Mouse (Mus musculus): ENCODE measurements around the gene Spz1. TPM values are rescaled to one million over a fixed set of nuclear protein-coding genes. Genes with fewer than 3 reads are reported as not detected.
A peak's percentile ranks its signal among the peaks of the same experiment; 100 is the strongest.

Spz1 gene
- not detected in 2 replicates for polyA plus RNA-seq (2014; fragmentation: Nextera tagmentation; extraction: Ambion mirVana)

DNA sequence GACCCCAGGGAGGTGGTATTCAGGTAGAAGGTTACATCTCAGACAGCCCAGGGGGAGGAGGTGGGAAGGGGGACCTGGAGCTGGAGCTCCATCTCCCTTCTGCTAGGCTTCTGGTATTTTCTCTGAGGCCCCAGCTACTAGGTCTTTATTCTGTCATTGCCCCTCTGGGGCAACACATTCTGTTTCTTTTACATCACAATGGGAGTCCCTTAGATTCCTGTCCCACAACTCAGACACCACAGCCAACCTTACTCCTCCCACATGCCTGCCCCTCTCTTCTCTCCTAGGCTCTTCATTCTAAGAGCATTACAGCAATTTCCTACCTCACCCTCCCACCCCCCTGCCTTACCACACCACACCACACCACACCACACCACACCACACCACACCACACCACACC is at the start of gene Spz1:
Spz1 (minus strand) TSS at position 101 of the 400 bp plus-strand sequence.
- 0 out of 2 replicates have a peak, but pooled peaks cover 3% of the 10 kb centered on the region for H3K4me1 ChIP-seq (ENCODE audit: control insufficient read depth, insufficient read depth, low read length)
- H3K9ac ChIP-seq (ENCODE audit: low read length) = no peak within 1 kb of the TSS
- ATAC-seq (no peak), DNase-seq (ENCODE audit: low spot score) (no peak)
- no peaks in the 10 kb centered on the region for H3K36me3 ChIP-seq (ENCODE audit: control insufficient read depth, insufficient read depth, low read length)
- H3K9me3 ChIP-seq (replicated peaks; ENCODE audit: control insufficient read depth, low read length) = no peaks in the 10 kb centered on the region
- no peaks in the 10 kb centered on the region for H3K27me3 ChIP-seq (replicated peaks; ENCODE audit: control insufficient read depth, insufficient read depth, low read length)
- H3K4me3 ChIP-seq (ENCODE audit: low read depth, low read length) = no peak within 1 kb of the TSS
- no peak within 1 kb of the TSS for H3K4me2 ChIP-seq (ENCODE audit: low read length)
- H3K27ac ChIP-seq (ENCODE audit: low read depth, low read length) = no peak within 1 kb of the TSS

DNA sequence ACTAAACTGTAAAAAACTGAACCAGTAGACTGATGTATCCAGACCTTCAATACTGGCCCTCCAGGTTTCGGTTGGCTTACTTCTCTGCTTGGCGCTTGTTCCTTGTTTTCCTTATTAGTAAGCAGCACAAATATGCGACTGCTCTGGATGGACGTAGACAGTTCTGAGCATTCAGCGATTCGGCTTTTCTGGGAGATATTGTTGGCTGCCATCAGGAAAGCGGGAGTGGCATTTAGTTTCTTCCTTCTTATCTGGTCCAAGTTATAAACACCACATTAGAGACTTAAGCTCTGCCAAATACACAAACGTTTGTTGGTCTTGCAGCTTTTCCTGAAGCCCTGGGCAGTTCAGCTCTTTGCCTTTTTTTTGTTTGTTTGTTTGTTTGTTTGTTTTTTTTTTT is 40.5 kb upstream of the Spz1 start:
- no peaks in the 10 kb centered on the region for H3K9me3 ChIP-seq (replicated peaks; ENCODE audit: control insufficient read depth, low read length)
- H3K9ac ChIP-seq (ENCODE audit: low read length) = no peak overlapping the region
- DNase-seq (ENCODE audit: low spot score) (no peak), ATAC-seq (no peak)
- H3K36me3 ChIP-seq (ENCODE audit: control insufficient read depth, insufficient read depth, low read length) = no peaks in the 10 kb centered on the region
- WGBS = 96% methylated on average over 8 of the region's 8 CpGs
- no peak overlapping the region for H3K27ac ChIP-seq (ENCODE audit: low read depth, low read length)
- H3K4me1 ChIP-seq (ENCODE audit: control insufficient read depth, insufficient read depth, low read length) = no peaks in the 10 kb centered on the region
- no peak overlapping the region for H3K4me2 ChIP-seq (ENCODE audit: low read length)
- no peak overlapping the region for H3K4me3 ChIP-seq (ENCODE audit: low read depth, low read length)
- no peaks in the 10 kb centered on the region for H3K27me3 ChIP-seq (replicated peaks; ENCODE audit: control insufficient read depth, insufficient read depth, low read length)

DNA sequence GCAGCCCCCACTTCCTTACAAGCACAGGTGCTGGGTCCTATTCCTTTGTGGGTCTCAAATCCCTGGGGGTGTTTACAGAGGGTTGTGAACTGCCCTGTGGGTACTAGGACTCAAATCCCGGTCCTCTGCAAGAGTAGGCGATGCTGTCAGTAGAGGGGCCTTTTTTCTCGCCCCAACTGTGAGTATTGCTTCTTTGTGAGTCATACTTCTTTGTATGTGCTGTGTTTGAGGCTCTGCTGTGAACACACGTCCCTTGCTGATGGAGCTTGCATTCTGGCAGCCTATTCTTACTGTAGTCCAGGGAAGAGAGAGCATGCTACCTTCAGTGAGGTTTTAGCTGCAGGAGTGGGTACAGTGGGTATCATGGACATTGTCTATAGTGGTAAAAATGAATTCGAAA is 39.2 kb upstream of the Spz1 start:
- WGBS = 82% methylated on average over 5 of the region's 5 CpGs
- DNase-seq (ENCODE audit: low spot score) = no peak

DNA sequence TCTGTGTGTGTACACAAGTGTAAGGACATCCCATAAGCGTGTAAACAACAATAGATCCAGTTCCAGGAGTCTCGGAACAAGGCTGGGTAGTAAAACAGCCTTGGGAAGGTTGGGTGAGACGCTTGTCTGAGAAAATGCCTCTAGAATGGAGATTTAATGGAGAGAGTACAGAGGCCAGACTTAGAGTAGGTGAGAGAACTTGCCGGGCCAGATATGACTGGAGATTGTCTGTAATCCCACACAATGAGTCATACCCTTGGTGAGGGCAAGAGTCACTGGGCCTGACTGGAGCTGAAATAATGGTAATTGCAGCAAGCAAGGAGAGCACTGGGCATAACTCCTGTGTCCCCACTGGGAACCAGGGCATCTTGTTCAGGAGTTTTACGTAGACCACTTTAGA is 37.1 kb upstream of the Spz1 start:
- Histone ChIP-seq H3K4me1 (ENCODE audit: control insufficient read depth, insufficient read depth, low read length) (peaks cover 4% of the 10 kb centered on the region; the same call in 1 of the 2 replicates), H3K4me2 (ENCODE audit: low read length) (0 out of 2 replicates have a peak overlapping the region, but pooled peaks have one; percentile 5), H3K36me3 (ENCODE audit: control insufficient read depth, insufficient read depth, low read length) (no peaks in the 10 kb centered on the region), H3K27ac (ENCODE audit: low read depth, low read length) (no peak overlapping the region), H3K9ac (ENCODE audit: low read length) (no peak overlapping the region), H3K4me3 (ENCODE audit: low read depth, low read length) (no peak overlapping the region), H3K27me3 (replicated peaks; ENCODE audit: control insufficient read depth, insufficient read depth, low read length) (no peaks in the 10 kb centered on the region), H3K9me3 (replicated peaks; ENCODE audit: control insufficient read depth, low read length) (no peaks in the 10 kb centered on the region)
- no peak for ATAC-seq
- 93% methylated on average over 5 of the region's 5 CpGs for WGBS
- DNase-seq (ENCODE audit: low spot score) = no peak

More for the DNA sequence above, 39.2 kb upstream of the Spz1 start:
- no peak overlapping the region for H3K4me2 ChIP-seq (ENCODE audit: low read length)
- H3K9ac ChIP-seq (ENCODE audit: low read length) = no peak overlapping the region
- ATAC-seq = no peak
- no peaks in the 10 kb centered on the region for H3K27me3 ChIP-seq (replicated peaks; ENCODE audit: control insufficient read depth, insufficient read depth, low read length)
- no peaks in the 10 kb centered on the region for H3K9me3 ChIP-seq (replicated peaks; ENCODE audit: control insufficient read depth, low read length)
- no peaks in the 10 kb centered on the region for H3K36me3 ChIP-seq (ENCODE audit: control insufficient read depth, insufficient read depth, low read length)
- H3K4me3 ChIP-seq (ENCODE audit: low read depth, low read length) = no peak overlapping the region
- H3K27ac ChIP-seq (ENCODE audit: low read depth, low read length) = no peak overlapping the region
- H3K4me1 ChIP-seq (ENCODE audit: control insufficient read depth, insufficient read depth, low read length) = peaks cover 2% of the 10 kb centered on the region; the same call in 1 of the 2 replicates

DNA sequence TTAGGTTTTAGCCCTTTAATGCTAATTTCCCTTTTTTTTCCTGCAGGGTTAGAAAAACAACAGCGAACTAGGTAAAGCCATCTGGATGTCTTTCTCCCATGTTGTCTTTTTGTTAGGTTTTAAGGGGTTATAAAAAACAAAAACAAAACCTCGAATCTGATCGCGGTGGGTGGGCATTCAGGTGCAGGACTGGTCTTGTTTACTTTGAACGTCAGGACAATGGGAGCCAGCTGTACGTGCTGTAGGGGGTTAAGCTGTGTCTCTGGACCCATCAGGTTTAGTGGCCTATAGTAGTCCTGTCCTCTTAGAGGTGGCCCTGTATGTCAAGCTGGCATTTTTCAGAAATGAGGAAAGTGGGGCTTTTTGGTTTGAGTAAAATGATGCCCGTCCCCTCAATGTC is 35.9 kb upstream of the Spz1 start:
- ATAC-seq (no peak), DNase-seq (ENCODE audit: low spot score) (no peak)
- WGBS = 5% methylated on average over 7 of the region's 7 CpGs
- peak overlapping the region; percentile 80 for H3K4me3 ChIP-seq (ENCODE audit: low read depth, low read length)
- peaks cover 4% of the 10 kb centered on the region; the same call in 1 of the 2 replicates for H3K4me1 ChIP-seq (ENCODE audit: control insufficient read depth, insufficient read depth, low read length)
- no peak overlapping the region for H3K27ac ChIP-seq (ENCODE audit: low read depth, low read length)
- no peaks in the 10 kb centered on the region for H3K9me3 ChIP-seq (replicated peaks; ENCODE audit: control insufficient read depth, low read length)
- no peaks in the 10 kb centered on the region for H3K36me3 ChIP-seq (ENCODE audit: control insufficient read depth, insufficient read depth, low read length)
- peak overlapping the region; percentile 80 for H3K4me2 ChIP-seq (ENCODE audit: low read length)
- H3K27me3 ChIP-seq (replicated peaks; ENCODE audit: control insufficient read depth, insufficient read depth, low read length) = no peaks in the 10 kb centered on the region
- peak overlapping the region; percentile 82 for H3K9ac ChIP-seq (ENCODE audit: low read length)

DNA sequence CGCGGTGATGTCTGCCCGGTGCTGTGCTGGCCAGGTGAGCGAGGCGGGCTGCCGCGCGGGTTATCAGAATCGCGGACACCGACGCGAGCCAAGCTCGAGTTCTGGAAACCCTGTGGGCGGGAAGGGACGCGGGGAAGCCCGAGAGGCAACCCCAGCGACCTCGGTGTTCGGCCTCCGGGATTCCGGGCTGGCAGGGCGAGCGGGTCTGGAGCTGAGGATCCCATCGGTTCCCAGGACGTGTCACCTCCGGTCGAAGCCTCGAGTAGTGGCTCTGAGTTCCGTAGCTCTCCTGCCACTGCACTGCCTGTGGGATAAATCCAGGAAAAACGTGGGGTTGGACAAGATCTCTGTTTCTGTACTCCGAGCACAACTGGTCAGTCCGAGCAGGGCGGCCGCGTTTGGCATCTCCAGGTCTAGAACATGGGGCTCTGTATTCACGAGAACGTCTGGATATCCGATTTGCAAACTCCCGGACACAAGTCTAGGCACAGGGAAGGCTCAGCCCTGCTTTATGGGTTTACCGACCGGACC is 35.3 kb upstream of the Spz1 start:
- H3K27ac ChIP-seq (ENCODE audit: low read depth, low read length) = no peak overlapping the region
- no peaks in the 10 kb centered on the region for H3K9me3 ChIP-seq (replicated peaks; ENCODE audit: control insufficient read depth, low read length)
- ATAC-seq (peak; percentile 52), DNase-seq (ENCODE audit: low spot score) (peak; percentile 42)
- H3K9ac ChIP-seq (ENCODE audit: low read length) = peak overlapping the region; percentile 82
- no peaks in the 10 kb centered on the region for H3K27me3 ChIP-seq (replicated peaks; ENCODE audit: control insufficient read depth, insufficient read depth, low read length)
- WGBS = under 1% methylated on average over 43 of the region's 43 CpGs
- H3K4me3 ChIP-seq (ENCODE audit: low read depth, low read length) = peak overlapping the region; percentile 80
- H3K36me3 ChIP-seq (ENCODE audit: control insufficient read depth, insufficient read depth, low read length) = no peaks in the 10 kb centered on the region
- H3K4me1 ChIP-seq (ENCODE audit: control insufficient read depth, insufficient read depth, low read length) = peaks cover 4% of the 10 kb centered on the region; the same call in 1 of the 2 replicates
- peak overlapping the region; percentile 80 for H3K4me2 ChIP-seq (ENCODE audit: low read length)

DNA sequence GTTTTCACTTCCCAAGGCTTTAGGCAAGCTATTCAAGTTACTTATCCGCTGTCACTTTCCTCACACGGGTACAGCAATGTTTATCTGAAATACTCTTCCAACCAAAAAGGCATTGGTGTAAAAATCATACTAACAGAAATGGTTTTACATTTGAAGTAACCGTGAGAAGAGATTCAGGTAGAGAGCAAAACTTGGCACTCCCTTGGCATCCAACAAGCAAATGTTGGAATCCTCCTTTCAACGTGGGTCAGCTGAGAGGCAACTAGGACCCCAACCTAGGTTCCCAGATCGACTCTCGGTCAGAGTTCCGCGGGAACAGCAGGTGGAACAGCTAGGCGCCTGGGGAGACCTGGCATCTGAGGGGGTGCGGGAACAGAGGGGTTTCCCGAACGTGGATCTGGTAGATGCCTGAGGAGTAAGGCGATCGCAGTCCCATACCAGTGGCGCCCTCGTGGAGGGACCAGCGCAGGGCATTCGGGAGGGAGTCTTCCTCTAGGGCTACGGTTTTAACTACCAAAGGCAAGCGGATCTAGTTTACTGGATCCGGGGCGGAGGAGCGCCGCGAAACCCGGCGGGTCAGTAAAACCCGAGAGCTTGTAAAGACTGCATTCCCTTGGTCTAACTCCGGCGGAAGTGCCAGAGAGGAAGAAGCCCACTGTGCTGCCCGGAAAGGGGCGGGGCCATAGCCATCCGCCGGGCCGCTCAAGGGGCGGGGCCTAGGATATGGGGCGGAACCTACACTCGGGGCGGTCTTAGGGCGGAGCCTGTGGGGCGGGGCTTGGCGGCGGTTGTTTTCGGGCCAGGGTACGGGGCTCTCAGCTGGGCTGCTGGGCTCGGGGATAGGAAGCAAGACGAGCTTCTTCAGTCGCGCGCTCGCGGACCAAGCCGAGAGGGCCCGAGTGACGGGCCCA is 34.6 kb upstream of the Spz1 start, which contains the start of gene Serinc5:
Serinc5 (plus strand) TSS at position 781 of the 911 bp plus-strand sequence.
- Histone ChIP-seq H3K27me3 (replicated peaks; ENCODE audit: control insufficient read depth, insufficient read depth, low read length) (no peaks in the 10 kb centered on the region), H3K9me3 (replicated peaks; ENCODE audit: control insufficient read depth, low read length) (no peaks in the 10 kb centered on the region), H3K4me2 (ENCODE audit: low read length) (peak within 1 kb of the TSS; percentile 80), H3K4me1 (ENCODE audit: control insufficient read depth, insufficient read depth, low read length) (peaks cover 4% of the 10 kb centered on the region; the same call in 1 of the 2 replicates), H3K27ac (ENCODE audit: low read depth, low read length) (peak within 1 kb of the TSS; percentile 62; the same call in 1 of the 2 replicates), H3K9ac (ENCODE audit: low read length) (peak within 1 kb of the TSS; percentile 82), H3K36me3 (ENCODE audit: control insufficient read depth, insufficient read depth, low read length) (no peaks in the 10 kb centered on the region), H3K4me3 (ENCODE audit: low read depth, low read length) (peak within 1 kb of the TSS; percentile 80)
- WGBS = under 1% methylated on average over 55 of the region's 55 CpGs
- ATAC-seq = peak; percentile 99
- DNase-seq (ENCODE audit: low spot score) = peak; percentile 94

DNA sequence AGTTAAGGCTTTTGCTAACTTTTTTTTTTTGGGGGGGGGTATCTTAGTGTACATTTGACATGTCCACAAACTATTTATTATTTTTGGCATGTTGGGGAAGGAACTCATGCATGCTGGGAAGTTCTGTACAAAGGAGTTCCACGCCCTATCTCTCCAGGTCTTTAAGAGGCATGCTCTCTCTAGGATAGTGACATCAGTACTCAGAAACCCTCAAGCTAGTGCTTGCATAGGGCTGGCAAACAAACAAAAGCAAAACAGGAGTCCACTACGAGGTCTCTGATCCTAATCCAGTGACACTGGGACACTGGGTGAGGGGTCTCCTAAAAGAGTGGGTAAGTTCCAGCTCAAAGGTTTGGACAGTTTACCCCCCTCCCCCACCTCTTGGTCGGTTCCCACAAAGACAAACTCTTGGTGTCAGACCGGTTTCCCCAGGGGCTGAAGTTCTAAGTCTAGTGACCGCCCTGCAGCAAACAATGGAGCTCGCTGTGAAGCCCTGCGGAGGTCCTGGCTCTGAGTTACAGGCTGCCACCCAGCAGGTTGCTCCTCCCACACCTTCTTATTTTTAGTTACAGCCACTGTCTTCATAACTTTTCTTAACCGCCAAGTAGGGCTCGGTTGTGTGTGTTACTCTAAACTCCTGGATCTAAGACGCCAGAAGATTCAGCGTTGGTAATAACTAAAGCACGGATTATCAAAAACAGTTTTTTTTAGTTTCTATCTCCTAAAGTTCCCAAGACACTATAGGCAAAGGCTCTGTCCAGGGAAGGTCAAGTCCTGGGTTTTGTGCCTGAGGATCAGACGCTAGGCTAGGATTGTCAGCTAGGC is 33.7 kb upstream of the Spz1 start:
- 8% methylated on average over 13 of the region's 13 CpGs for WGBS
- H3K9ac ChIP-seq (ENCODE audit: low read length) = no peak overlapping the region; the same call in 1 of the 2 replicates
- H3K4me1 ChIP-seq (ENCODE audit: control insufficient read depth, insufficient read depth, low read length) = peaks cover 4% of the 10 kb centered on the region; the same call in 1 of the 2 replicates
- no peak for DNase-seq (ENCODE audit: low spot score)
- H3K4me3 ChIP-seq (ENCODE audit: low read depth, low read length) = peak overlapping the region; percentile 80; the same call in 1 of the 2 replicates
- no peaks in the 10 kb centered on the region for H3K9me3 ChIP-seq (replicated peaks; ENCODE audit: control insufficient read depth, low read length)
- ATAC-seq = no peak
- H3K27ac ChIP-seq (ENCODE audit: low read depth, low read length) = no peak overlapping the region; the same call in 1 of the 2 replicates
- no peaks in the 10 kb centered on the region for H3K27me3 ChIP-seq (replicated peaks; ENCODE audit: control insufficient read depth, insufficient read depth, low read length)
- H3K4me2 ChIP-seq (ENCODE audit: low read length) = peak overlapping the region; percentile 80
- no peaks in the 10 kb centered on the region for H3K36me3 ChIP-seq (ENCODE audit: control insufficient read depth, insufficient read depth, low read length)

All from forebrain, embryonic 14.5 days (tissue).